Mouse (Mus musculus) erythroblast, embryonic 14.5 days (primary cell): Measurements from ENCODE around the gene Lat2.

Source experiments
- GATA1 ChIP-seq: IDR thresholded peaks from 2 replicates; pipeline ENCODE4 v1.6.1; 2012; ENCODE audit warnings: low read length, inconsistent platforms, mixed read lengths
- TAL1 ChIP-seq: IDR thresholded peaks from 3 replicates; pipeline ENCODE4 v1.6.1; 2012; ENCODE audit warnings: low read length, inconsistent platforms, mixed read lengths

DNA sequence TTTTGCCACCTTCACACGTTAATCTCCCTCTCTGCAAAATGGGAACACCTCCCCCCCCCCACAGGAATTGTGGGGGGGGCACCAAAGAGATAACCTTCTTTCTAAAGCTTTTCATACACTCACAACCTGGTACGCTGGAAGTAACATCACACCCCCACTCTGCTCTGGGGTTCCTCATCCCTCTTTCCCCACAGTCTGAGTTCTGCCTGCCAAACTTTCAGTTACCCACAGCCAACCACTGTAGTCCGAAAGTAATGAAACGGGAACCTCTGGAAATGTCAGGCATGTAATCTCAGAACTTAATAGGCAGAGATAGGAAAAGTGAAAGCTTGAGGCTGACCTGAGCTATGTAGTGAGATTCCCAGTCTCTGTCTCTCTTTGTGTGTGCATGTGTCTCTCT lies 47.4 kb downstream of the Lat2 start:
- no peak for TF ChIP-seq GATA1
- TF ChIP-seq TAL1 = no peak
